Mouse (Mus musculus) limb, embryonic 15.5 days (tissue): ENCODE measurements at regions not wholly inside any gene's neighbourhood (a gene's known extent, or its start where the extent isn't known, plus 50 kb on each side); places are given as distances from the start of the nearest gene placed in this dataset.

Experiments
- ATAC-seq: fragments of 200-750 bp; cut with Nextera tagmentation; 2 replicates; pipeline ENCODE4 v1.8.0; 2017; ENCODE audit warnings: low read depth, moderate TSS enrichment; ENCODE audit not compliant: insufficient number of reproducible peaks, low FRiP score, low TSS enrichment
- H3K27ac ChIP-seq: fragments of 300-500 bp; sonication (generic); 2 replicates; pipeline ENCODE4 v1.5.1; 2015; ENCODE audit warnings: moderate library complexity, mild to moderate bottlenecking, inconsistent platforms
- H3K27me3 ChIP-seq: fragments of 300-500 bp; sonication (generic); 2 replicates; pipeline ENCODE4 v1.6.1; 2015; ENCODE audit warnings: inconsistent platforms
- H3K36me3 ChIP-seq: fragments of 300-500 bp; sonication (generic); 2 replicates; pipeline ENCODE4 v1.6.1; 2015; ENCODE audit warnings: inconsistent platforms
- H3K4me1 ChIP-seq: fragments of 300-500 bp; sonication (generic); 2 replicates; pipeline ENCODE4 v1.6.1; 2015; ENCODE audit warnings: inconsistent platforms
- H3K4me2 ChIP-seq: fragments of 300-500 bp; sonication (generic); 2 replicates; pipeline ENCODE4 v1.6.1; 2015; ENCODE audit warnings: mild to moderate bottlenecking, inconsistent platforms
- H3K4me3 ChIP-seq: fragments of 300-500 bp; sonication (generic); 2 replicates; pipeline ENCODE4 v1.5.1; 2015; ENCODE audit warnings: mild to moderate bottlenecking, inconsistent platforms
- H3K9ac ChIP-seq: fragments of 300-500 bp; sonication (generic); 2 replicates; pipeline ENCODE4 v1.6.1; 2015; ENCODE audit warnings: inconsistent platforms
- H3K9me3 ChIP-seq: fragments of 300-500 bp; sonication (generic); 2 replicates; pipeline ENCODE4 v1.6.1; 2016; ENCODE audit warnings: inconsistent platforms
- WGBS: fragments of 180-500 bp; shearing (Covaris S2); methylation state at CpG from one replicate; pipeline ENCODE4 v1.1.7; 2015; 5-methylcytosine and 5-hydroxymethylcytosine counted together

- no peak overlapping the region for H3K4me2 ChIP-seq
- no peak for ATAC-seq
- WGBS, result 31% methylated on average over 12 of the region's 12 CpGs
Measured at GRCm38 (mm10) chr13:44355771-44356221, 373.5 kb upstream of the Jarid2 start.

GRCm38 (mm10) chr13:44356981-44357380, 372.3 kb upstream of the Jarid2 start:
- Histone ChIP-seq H3K4me3 (no peak overlapping the region), H3K9ac (no peak overlapping the region), H3K4me1 (peaks cover 24% of the 10 kb centered on the region), H3K9me3 (no peaks in the 10 kb centered on the region), H3K4me2 (no peak overlapping the region), H3K27ac (no peak overlapping the region), H3K27me3 (0 out of 2 replicates have a peak, but pooled peaks cover 3% of the 10 kb centered on the region), H3K36me3 (no peaks in the 10 kb centered on the region)
- WGBS, result 74% methylated on average over 11 of the region's 11 CpGs
- ATAC-seq, result no peak

More at GRCm38 (mm10) chr13:44355771-44356221, 373.5 kb upstream of the Jarid2 start:
- no peak overlapping the region for H3K4me3 ChIP-seq
- no peaks in the 10 kb centered on the region for H3K36me3 ChIP-seq
- H3K27ac ChIP-seq, result no peak overlapping the region
- 0 out of 2 replicates have a peak, but pooled peaks cover 3% of the 10 kb centered on the region for H3K27me3 ChIP-seq
- no peaks in the 10 kb centered on the region for H3K9me3 ChIP-seq
- H3K9ac ChIP-seq, result no peak overlapping the region
- peaks cover 21% of the 10 kb centered on the region for H3K4me1 ChIP-seq

- H3K27ac ChIP-seq, result no peak overlapping the region
- ATAC-seq, result no peak
- H3K4me3 ChIP-seq, result no peak overlapping the region
- H3K9ac ChIP-seq, result no peak overlapping the region
- H3K36me3 ChIP-seq, result no peaks in the 10 kb centered on the region
- peaks cover 28% of the 10 kb centered on the region for H3K4me1 ChIP-seq
- 86% methylated on average over 7 of the region's 7 CpGs for WGBS
- H3K4me2 ChIP-seq, result no peak overlapping the region
- 0 out of 2 replicates have a peak, but pooled peaks cover 3% of the 10 kb centered on the region for H3K27me3 ChIP-seq
- H3K9me3 ChIP-seq, result no peaks in the 10 kb centered on the region
Measured at GRCm38 (mm10) chr13:44359344-44359743, 369.9 kb upstream of the Jarid2 start.

- H3K9ac ChIP-seq, result no peak overlapping the region
- H3K9me3 ChIP-seq, result no peaks in the 10 kb centered on the region
- H3K36me3 ChIP-seq, result no peaks in the 10 kb centered on the region
- 62% methylated on average over 5 of the region's 5 CpGs for WGBS
- no peak for ATAC-seq
- H3K4me3 ChIP-seq, result no peak overlapping the region
- peaks cover 25% of the 10 kb centered on the region for H3K4me1 ChIP-seq
- 0 out of 2 replicates have a peak, but pooled peaks cover 3% of the 10 kb centered on the region for H3K27me3 ChIP-seq
- no peak overlapping the region for H3K4me2 ChIP-seq
- no peak overlapping the region for H3K27ac ChIP-seq
Measured at GRCm38 (mm10) chr13:44360016-44360415, 369.3 kb upstream of the Jarid2 start.

GRCm38 (mm10) chr13:44360725-44361290, 368.5 kb upstream of the Jarid2 start:
- Histone ChIP-seq H3K4me3 (no peak overlapping the region), H3K36me3 (no peaks in the 10 kb centered on the region), H3K4me1 (peaks cover 19% of the 10 kb centered on the region), H3K9me3 (no peaks in the 10 kb centered on the region), H3K9ac (no peak overlapping the region), H3K27ac (no peak overlapping the region), H3K4me2 (no peak overlapping the region), H3K27me3 (0 out of 2 replicates have a peak, but pooled peaks cover 3% of the 10 kb centered on the region)
- 63% methylated on average over 15 of the region's 15 CpGs for WGBS
- no peak for ATAC-seq

- H3K4me3 ChIP-seq, result no peak overlapping the region
- ATAC-seq, result 0 out of 2 replicates have a peak, but pooled peaks have one; percentile 14
- no peak overlapping the region for H3K9ac ChIP-seq
- peaks cover 15% of the 10 kb centered on the region for H3K4me1 ChIP-seq
- H3K27ac ChIP-seq, result no peak overlapping the region
- no peak overlapping the region for H3K4me2 ChIP-seq
- 0 out of 2 replicates have a peak, but pooled peaks cover 3% of the 10 kb centered on the region for H3K27me3 ChIP-seq
- no peaks in the 10 kb centered on the region for H3K36me3 ChIP-seq
- 33% methylated on average over 15 of the region's 15 CpGs for WGBS
- no peaks in the 10 kb centered on the region for H3K9me3 ChIP-seq
Measured at GRCm38 (mm10) chr13:44362293-44363005, 366.8 kb upstream of the Jarid2 start.

- H3K9ac ChIP-seq, result no peak overlapping the region
- no peak overlapping the region for H3K4me3 ChIP-seq
- H3K4me1 ChIP-seq, result peaks cover 15% of the 10 kb centered on the region
- H3K9me3 ChIP-seq, result no peaks in the 10 kb centered on the region
- 22% methylated on average over 2 of the region's 2 CpGs for WGBS
- ATAC-seq, result no peak
- no peak overlapping the region for H3K27ac ChIP-seq
- no peaks in the 10 kb centered on the region for H3K36me3 ChIP-seq
- H3K27me3 ChIP-seq, result 0 out of 2 replicates have a peak, but pooled peaks cover under 1% of the 10 kb centered on the region
- H3K4me2 ChIP-seq, result no peak overlapping the region
Measured at GRCm38 (mm10) chr13:44363016-44363415, 366.3 kb upstream of the Jarid2 start.

GRCm38 (mm10) chr13:44369301-44369700, 360.0 kb upstream of the Jarid2 start:
- Histone ChIP-seq H3K4me3 (no peak overlapping the region), H3K9ac (no peak overlapping the region), H3K9me3 (no peaks in the 10 kb centered on the region), H3K36me3 (no peaks in the 10 kb centered on the region), H3K4me2 (no peak overlapping the region), H3K4me1 (peaks cover 4% of the 10 kb centered on the region; the same call in 1 of the 2 replicates), H3K27ac (0 out of 2 replicates have a peak overlapping the region, but pooled peaks have one; percentile 11), H3K27me3 (no peaks in the 10 kb centered on the region)
- 59% methylated on average over 7 of the region's 7 CpGs for WGBS
- no peak for ATAC-seq

GRCm38 (mm10) chr13:44372361-44372877, 356.9 kb upstream of the Jarid2 start:
- H3K4me2 ChIP-seq, result no peak overlapping the region
- H3K4me1 ChIP-seq, result peaks cover 4% of the 10 kb centered on the region; the same call in 1 of the 2 replicates
- H3K36me3 ChIP-seq, result no peaks in the 10 kb centered on the region
- H3K9ac ChIP-seq, result no peak overlapping the region
- H3K27ac ChIP-seq, result no peak overlapping the region
- H3K4me3 ChIP-seq, result no peak overlapping the region
- H3K27me3 ChIP-seq, result no peaks in the 10 kb centered on the region
- no peaks in the 10 kb centered on the region for H3K9me3 ChIP-seq
- no peak for ATAC-seq
- 79% methylated on average over 6 of the region's 6 CpGs for WGBS

GRCm38 (mm10) chr13:44375476-44376159, 353.7 kb upstream of the Jarid2 start:
- H3K4me1 ChIP-seq, result no peaks in the 10 kb centered on the region
- ATAC-seq, result no peak
- no peak overlapping the region for H3K4me2 ChIP-seq
- no peak overlapping the region for H3K4me3 ChIP-seq
- no peak overlapping the region for H3K9ac ChIP-seq
- 65% methylated on average over 13 of the region's 13 CpGs for WGBS
- H3K36me3 ChIP-seq, result no peaks in the 10 kb centered on the region
- H3K9me3 ChIP-seq, result no peaks in the 10 kb centered on the region
- no peaks in the 10 kb centered on the region for H3K27me3 ChIP-seq
- H3K27ac ChIP-seq, result no peak overlapping the region

- Histone ChIP-seq H3K9ac (no peak overlapping the region), H3K36me3 (no peaks in the 10 kb centered on the region), H3K27ac (no peak overlapping the region), H3K4me2 (no peak overlapping the region), H3K27me3 (no peaks in the 10 kb centered on the region), H3K9me3 (no peaks in the 10 kb centered on the region), H3K4me1 (no peaks in the 10 kb centered on the region), H3K4me3 (no peak overlapping the region)
- ATAC-seq, result no peak
- WGBS, result 39% methylated on average over 3 of the region's 3 CpGs
Measured at GRCm38 (mm10) chr13:44376160-44376488, 353.1 kb upstream of the Jarid2 start.
